Mouse (Mus musculus) activated CD4-positive, CD25-positive, alpha-beta regulatory T cell, adult 4 months (primary cell): ENCODE results near the gene Exph5. TPM values are rescaled to one million over a fixed set of nuclear protein-coding genes. Genes with fewer than 3 reads are reported as not detected.

ENCODE experiments used
- ATAC-seq: one replicate; pipeline ENCODE4 v1.8.0; 2017
- polyA plus RNA-seq, 2 experiments: library from polyadenylated mRNA; unstranded; fragments of 100-300 nt; shearing (Covaris generic); gene quantifications; one replicate each; pipeline ENCODE4 v1.2.1; 2017

Exph5 gene
- polyA plus RNA-seq, 2 experiments from 2014 or later: 0.17 to 0.37 TPM

DNA sequence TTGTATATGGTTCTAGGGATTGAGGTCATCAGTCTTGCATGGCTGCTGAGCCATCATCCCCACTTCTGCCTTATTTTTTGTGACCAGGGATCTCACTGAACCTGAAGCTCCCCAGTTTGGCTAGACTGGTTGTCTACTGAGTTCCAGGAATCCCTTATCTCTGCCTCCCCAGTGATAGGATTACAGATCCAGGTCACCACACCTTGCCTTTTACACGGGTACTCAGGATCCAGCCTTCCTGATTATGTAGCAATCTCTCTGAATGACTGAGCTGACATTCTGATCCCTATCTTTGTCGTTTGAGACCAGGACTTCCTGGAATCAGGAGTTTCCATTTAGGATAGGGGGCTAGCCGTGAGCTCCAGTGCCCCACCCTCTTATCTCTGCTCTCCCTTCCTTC is 69.9 kb downstream of the Exph5 start:
- ATAC-seq: no peak

DNA sequence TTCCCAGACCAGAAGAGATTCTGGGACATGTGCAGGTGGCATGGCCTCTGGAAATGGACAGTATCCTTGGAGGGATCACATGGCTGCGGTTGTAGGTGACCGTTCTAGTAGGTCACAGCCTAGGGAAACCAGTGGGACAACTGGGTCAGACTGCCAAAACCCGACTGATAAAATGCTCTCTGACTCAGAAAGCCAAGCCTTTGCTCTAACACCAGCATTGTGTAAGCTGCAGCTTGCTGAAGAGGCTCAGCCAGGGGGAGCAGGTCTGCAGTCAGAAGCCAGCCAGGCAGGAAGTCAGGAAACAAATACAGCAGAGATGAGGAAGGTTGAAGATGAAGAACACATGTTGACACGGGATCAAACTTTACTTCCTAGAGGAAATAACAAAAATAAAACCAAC is 74.4 kb downstream of the Exph5 start:
- ATAC-seq: no peak

DNA sequence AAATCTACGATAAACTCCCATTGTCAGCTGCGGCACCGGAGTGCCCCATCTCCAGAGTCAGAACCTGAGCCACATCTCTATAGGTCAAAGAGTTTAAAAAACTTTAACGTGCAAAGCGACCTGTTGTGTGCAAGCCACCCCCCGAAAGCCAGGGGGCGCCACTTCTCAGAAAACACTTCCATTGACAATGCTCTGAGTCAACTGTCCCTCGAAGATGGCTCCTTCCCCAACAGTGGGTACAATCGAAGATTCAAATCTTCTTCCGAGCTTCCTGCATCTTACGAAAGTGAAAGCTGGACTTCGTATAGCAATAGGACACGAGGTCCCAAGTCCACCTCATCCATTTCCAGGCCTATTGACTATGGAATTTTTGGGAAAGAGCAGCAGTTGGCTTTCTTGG is 75.3 kb downstream of the Exph5 start:
- no peak for ATAC-seq

DNA sequence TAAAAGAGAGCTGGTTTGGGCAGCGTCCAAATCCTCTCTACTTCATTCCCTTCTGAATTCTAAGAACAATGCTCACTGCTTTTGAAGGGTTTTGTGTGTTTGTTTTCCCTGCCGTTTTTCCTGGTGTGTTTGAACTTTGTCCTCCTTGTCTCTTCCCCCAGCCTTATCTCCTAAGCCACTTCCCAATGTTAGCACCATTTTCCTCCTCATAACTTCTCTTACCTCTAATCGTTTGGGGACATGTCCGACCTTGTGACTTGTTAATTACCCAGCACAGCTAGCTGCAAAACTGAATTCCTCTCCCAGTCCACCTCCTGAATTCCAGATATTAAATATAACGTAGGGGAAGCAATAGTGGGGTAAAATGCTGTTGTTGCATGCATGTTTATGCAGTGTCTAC is 76.1 kb downstream of the Exph5 start:
- no peak for ATAC-seq

DNA sequence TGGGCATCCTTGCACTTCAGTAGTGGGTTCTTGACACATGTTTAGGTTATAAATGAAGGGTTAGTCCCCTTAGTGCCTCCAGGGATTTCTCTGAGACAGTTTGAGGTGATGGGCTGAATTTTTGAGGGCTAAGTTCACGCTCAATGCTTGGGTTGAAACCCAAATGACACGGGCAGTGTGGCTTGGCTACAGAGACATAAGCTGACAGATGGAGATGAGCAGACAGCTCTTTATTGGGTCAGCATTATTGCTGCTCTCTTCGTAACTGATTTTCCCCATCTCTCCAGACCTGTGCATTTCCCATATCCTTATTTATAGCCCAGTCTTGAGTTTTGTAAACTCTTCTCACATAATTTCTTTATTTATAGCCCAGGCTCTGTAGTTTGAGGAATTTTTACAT is 76.7 kb downstream of the Exph5 start:
- no peak for ATAC-seq

DNA sequence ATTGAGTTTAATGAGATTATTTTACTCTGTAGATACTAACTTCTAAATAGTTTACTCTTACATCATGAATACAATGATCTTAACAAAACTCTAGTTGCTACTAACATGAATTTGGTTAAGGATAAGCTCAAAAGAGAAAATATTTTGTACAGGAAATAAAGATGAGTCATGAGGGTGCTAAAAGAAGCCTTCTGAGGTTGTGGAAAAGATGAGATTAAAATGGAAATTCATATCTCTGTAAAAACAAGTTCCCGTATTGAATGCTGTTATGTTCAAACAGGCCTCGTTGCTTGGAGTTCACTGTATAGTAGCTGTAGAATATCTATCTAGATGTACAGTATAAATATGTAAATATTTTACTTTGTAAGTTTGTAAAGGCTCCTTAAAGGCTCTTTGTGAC is 79.1 kb downstream of the Exph5 start:
- ATAC-seq: no peak

DNA sequence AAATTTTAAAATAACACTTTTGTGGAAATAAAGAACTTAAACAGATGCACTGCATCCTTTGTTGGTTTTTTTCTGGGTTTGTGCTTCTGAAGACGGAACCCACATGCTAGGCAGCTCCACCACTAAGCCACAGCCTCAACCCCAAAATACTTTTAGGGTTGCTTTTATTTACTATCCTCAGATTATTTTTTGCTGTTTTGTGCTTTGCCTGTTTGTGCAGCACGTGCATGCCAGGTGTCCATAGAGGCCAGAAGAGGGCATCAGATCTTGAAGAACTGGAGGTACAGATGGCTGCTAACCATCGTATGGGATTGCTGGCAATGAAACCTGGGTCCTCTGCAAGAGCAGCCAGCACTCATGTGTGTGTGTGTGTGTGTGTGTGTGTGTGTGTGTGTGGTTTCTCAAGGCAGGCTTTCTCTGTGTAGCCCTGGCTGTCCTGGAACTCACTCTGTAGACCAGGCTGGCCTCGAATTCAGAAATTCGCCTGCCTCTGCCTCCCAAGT is 79.7 kb downstream of the Exph5 start:
- no peak for ATAC-seq

DNA sequence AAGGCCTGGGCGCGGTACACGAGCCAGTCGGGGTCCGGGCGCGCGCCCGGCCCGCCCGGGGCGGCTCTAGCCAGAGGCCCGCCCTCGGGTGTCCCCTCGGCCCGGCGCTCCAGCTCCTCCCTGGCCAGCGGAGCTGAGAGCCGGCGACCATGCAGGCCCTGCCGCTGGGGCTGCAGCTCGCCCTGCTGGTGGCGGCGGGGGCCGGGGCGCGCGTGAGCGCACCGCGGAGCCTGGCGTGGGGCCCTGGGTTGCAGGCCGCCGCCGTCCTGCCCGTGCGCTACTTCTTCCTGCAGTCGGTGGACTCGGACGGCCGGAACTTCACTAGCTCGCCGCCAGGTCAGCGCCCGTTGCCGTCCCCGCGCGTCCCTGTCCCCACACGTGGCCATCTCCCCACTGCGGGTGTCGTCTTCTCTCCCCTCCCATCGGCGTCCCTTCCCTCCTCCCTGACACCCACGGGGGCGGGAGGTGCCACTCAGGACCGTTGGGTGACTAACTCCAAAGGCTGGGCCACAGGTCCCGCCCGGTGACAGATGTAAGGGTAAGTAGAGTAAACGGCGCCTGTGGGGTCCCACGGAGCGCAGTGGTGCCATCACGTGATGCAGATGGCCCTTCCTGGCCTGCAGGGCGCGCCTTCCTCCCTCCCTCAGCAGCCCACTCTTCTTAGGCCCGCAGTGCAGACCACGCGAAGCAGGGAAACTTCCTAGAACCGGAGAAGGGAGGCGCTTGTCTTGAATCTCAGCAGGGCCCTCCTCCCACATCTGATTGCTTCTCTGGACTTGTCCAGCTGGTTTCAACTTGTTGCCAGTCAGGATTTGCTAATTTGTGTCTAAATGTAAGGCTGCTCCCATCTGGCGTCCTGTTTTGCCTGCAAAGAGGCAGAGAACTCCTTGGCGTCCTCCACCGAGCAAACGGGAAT is 82.7 kb downstream of the Exph5 start, which contains the start of gene Kdelc2:
Gene Kdelc2 (plus strand): TSS at position 75 of the 916 bp plus-strand sequence.
- peak; percentile 55 for ATAC-seq

DNA sequence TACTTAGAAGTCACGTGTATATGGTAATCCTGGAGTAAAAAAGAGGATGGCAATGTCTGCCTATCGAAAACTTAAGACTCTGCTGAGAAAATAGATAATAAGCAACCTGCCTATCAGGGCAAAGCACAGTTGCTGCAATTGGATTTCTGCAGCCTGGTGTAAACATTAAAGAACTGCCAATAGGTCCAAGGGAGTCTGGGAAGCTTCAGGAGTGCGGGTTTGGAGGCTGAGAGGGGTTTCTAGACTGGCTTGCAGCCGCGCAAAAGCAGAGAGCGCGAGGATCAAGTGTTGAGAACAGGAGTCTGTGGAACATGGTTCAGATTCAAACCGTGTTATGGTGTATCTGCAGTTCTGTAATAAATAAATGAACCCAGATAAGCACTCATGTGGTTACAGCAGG is 83.4 kb downstream of the Exph5 start:
- ATAC-seq: no peak

DNA sequence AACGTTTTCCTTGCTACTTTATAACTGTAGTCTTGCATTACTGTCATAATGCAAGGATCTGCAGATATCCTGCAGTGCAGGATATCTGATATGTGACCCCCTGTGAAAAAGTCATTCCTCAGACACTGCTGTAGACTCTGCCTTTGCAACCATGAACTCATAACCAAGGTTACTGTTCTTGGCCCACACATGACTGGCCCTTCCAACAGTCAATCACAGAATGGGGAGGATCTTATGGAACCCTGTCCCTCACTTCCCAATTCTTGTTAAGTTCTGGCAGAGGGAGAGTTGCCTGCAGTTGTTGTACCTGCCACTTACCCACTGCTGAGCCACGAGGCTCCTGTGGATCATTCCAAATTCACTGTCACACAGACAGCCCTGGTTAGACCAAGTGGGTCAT is 86.0 kb downstream of the Exph5 start:
- ATAC-seq: no peak

DNA sequence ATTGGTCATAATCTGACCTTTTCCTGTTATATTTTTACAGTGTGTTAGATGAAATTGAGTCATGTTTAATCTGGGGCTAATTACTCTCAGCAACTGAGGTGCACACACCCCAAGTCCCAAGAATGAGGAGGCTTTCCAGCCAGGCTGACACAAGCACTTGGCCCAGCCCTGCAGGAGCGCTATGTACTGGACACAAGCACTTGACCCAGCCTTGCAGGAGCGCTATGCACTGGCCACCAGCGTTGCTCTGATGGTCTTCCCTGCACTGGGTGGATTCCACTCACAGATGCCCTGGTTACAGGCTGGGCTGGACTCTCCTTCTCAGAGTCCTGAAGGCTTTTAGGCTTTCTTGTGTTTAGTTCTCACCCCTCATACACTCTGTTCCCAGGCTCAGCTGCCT is 87.6 kb downstream of the Exph5 start:
- ATAC-seq: no peak

DNA sequence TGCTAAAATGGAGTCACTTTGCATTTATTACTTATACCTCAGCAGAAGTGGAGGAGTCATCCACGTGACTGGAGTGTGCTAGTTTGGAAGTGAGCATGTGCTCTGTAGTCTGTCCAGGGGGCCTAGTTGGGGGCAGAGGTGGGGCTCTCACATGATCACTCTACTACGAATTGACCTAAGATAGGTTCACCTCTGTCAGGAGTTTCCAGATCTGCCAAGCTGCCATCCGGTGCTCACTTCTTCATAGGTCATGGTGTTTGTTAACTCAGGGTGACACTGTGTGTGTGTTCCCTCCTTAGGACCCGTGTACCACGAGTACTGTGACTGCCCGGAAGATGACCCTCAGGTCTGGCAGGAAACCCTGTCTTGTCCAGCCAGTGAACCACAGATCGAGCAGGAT is 88.7 kb downstream of the Exph5 start:
- no peak for ATAC-seq

DNA sequence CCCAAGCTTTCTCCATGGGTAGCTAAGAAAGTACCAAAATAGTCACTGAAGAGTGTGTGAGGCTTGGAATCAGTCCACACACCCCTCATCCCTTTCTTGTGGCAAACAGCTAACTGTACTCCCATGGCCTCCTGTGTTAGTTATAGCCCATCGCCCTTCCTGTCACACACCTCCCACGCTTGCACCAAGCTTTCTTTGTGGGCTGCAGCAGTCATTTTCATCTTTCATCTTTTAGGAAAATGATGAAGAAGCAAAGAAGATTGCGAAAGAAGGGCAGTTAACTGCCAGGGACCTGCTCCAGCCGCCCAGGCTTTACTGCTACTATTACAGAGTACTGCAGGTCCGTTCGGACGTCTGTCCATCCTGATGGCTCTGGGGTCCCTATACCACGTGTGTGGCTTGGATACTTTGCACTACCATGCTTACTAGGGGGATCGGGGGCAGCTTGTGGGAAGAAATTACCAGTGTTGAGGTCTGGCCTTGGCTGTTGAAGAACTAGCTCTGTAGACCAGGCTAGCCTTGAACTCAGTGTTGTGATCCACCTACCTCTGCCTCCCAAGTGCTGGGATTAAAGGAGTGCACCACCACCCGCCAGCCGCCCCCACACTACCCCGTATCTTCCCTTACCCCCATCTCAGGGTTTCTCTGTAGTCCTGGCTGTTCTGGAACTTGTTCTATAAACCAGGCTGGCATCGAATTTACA is 96.4 kb downstream of the Exph5 start:
- peak; percentile 36 for ATAC-seq

DNA sequence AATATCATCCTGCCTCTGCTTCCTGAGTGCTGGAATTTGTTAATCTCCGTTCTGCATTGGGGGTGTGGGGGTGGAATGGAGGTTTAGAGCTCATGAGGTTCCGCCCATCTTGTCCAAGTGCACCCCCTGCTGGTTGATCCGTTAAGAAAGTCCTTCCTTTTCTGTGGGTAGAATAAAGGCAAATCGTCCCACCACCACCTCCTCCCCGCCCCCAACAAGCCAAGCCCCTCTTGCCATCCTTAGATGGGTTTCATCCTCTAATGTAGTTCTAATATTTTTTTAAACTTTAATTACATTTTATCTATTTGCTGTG is 96.9 kb downstream of the Exph5 start:
- ATAC-seq: peak; percentile 87

DNA sequence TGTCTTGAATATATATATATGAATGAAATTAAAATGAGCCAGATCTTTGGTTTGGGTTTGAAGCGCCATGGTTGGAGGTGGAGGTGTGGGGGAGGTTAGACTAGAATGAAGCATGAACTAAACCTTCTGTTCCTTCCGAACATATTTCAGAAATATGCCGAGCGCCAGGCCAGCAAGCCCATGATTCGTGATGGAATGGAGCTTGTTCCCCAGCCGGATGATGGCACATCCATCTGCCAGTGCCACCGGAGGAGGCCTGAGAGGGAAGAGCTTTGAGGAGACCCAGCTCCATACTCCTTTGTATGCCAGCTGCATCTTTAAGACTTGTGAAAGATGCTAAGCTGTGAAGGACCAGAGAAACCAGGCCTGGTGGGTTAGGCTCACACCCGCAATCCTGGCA is 98.1 kb downstream of the Exph5 start:
- no peak for ATAC-seq

DNA sequence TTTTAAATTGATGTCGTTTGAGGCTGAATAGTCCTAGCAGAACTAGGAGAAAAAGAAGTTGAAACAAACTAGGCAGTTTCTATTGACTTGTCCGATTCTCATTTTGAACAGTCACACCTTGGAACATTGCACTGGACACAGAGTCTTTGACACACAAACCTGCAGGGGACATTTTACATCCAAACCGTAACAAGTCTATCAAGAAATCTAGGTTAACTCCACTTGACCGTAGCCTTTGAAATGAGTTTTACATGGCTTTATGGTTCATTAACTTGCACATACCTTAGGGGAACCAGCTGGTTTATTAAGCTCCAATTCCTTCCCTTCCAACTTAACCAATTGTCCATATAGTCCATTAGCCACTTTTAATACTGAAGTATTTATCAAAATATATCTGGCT is 99.2 kb downstream of the Exph5 start:
- no peak for ATAC-seq

DNA sequence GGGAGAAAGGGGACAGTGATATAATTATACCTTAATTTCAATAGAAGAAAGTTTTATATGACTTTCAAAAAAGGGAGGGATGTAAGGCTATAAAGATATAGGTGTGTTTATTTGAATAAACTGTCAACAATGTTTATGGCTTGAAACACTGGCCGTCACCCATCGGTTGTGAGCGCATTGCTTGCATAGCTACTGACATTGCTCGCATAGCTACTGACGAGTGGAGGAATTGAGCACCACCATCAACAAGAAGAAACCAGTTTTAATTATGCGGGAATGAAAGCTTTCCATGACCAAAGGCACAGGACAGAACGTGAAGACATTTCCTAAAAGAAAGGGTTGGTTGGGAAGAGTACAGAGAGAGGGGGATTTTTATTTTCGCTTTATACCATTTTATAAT is 99.7 kb downstream of the Exph5 start:
- ATAC-seq: no peak

DNA sequence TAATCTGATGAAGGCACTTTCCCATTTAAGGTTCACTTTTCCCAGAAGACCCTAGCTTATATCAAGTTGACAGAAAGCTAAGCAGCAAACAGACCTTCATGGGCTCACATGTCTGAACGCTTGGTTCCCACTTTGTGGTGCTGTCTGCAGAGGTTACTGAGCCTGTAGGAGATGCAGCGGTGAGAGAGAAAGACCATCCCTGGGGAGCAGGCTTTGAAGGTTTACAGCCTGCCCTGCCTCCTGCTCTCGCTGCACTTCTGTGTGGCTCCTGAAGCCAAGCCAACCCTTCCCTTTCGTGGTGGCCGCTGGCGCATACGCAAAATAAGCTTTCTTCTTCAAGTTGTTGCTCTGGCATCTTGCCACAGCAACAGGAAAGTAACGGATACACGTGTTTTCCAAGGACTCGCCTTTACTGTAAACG is 100.8 kb downstream of the Exph5 start, which contains the start of gene 4930550C14Rik:
Gene 4930550C14Rik (plus strand): TSS at position 35 of the 421 bp plus-strand sequence.
- ATAC-seq: no peak

DNA sequence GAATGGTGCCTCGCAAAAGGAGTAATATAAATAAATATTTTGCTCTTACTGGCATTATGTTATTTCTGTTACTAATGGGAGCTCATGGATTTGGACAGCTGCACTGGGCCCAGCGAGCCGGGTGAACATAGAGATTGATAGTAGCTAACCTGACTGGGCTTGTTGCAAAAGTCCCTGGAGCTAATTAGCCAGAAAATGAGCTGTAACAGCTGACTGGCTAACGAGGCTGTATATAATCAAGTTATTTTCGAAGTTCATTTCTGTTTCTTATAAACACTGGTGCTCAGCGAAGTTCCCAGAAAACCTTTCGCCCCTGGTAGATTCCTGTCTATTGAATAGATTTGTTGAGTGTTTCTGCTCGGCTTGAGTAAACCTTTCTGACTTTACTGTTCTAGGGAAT is 101.5 kb downstream of the Exph5 start:
- ATAC-seq: no peak

DNA sequence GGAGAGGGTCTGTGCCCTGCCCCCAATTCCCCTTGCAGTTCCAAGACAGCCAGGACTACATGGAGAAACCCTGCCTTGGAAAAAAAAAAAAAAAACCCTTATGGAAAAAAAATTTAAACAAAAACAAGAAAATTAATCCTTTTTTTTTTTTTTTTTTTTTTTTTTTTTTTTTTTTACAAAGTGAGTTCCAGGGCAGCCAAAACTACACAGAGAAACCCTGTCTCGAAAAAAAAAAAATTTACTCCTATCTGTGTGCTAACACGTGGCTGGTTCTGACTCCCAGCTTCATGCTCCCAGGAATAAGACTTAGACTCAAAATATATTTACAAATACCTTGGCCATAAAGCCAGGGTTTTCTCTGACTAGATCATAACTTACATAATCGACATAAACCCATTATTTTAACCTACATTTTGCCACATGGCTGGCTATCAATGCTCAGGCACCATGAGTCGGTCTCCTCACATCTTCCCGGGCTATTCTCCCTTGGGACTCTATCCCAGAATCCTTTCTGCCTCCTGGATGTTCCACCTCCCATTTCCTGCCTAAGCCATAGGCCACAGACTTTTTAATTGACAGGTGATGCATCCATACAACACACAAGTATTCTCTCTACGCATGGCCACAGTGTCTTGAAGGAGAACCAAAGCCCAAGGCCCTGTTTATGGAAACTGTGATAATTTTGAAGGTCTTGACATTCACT is 102.7 kb downstream of the Exph5 start:
- ATAC-seq: no peak

DNA sequence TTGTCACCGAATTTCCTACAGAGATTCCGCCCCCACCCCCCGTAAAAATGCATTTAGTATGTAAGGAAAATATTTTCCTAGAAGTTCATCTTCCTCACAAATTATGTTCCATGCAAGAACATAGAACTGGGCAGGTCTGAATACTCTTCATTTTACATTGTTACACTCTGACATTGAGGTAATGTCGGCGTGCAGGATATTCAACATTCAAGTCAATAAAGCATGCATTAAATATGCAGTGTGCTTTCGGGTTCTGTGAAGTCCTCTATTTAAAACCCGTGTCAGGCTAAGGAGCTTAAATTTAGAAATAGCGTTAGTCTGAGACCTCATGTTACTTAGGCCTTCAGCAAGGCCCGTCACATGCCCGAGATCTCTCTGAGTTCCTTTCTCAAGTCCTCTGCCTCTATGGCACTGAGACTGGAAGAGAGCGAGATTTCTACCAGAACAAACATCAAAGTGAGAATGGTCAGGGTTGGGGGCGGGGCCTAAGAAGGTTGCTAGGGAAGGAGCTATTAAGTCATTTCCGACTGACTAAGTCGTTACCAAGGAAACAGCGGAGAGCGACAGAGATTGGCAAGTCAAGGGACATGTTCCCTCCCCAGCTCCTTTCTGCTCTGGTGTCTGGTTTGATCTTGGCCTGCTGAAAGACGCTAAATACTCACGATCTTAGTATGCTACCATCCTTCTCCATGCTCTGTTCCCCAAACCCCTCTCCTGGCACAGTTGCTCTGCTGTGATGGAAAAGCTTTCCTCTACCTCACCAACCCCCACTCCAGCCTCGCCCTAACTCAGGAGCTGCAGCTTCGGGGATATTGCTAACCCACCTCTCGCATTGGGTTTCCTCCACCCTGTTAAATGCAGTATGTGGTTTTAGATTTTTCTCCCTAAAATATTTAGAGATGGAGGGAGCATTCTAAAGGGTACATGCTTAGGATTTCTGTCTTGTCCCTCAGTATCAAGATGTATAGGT is 103.6 kb downstream of the Exph5 start:
- peak; percentile 100 for ATAC-seq

DNA sequence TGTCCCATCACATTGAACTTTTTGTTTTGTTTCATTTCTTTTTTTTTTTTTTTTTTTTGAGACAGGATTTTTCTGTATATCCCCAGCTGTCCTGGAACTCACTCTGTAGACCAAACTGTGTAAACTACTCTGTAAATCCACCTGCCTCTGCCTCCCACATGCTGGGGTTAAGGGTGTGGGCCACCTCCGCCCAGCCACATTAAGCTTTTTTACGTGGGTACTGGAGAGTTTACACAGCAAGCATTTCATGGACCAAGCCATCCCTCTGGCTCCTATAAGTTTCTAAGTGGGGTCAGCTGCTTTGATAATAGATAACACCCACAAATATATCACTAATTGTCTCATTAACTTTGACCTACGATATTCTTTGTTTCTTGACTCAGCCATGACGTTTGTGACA is 107.1 kb downstream of the Exph5 start:
- no peak for ATAC-seq
